Mouse (Mus musculus) forebrain, embryonic 11.5 days (tissue): ENCODE results near the gene Stxbp5l. TPM values are rescaled to one million over a fixed set of nuclear protein-coding genes. Genes with fewer than 3 reads are reported as not detected.
"Not testable (repeated sequence)": the region's sequence is repeated elsewhere in the genome, so short reads cannot be mapped to it uniquely, and the experiment has no call there.

ENCODE experiments used
- ATAC-seq: fragments of 200-750 bp; cut with Nextera tagmentation; replicated peaks from 2 replicates; pipeline ENCODE4 v1.8.0; 2017; ENCODE audit warnings: moderate TSS enrichment; ENCODE audit not compliant: low FRiP score
- DNase-seq: peaks from one replicate; pipeline ENCODE4 v3.0.0-alpha.2; 2017; ENCODE audit warnings: low spot score
- H3K27ac ChIP-seq: fragments of 300-500 bp; sonication (generic); 2 replicates; pipeline ENCODE4 v1.5.1; 2014; ENCODE audit warnings: low read depth, low read length
- H3K27me3 ChIP-seq: fragments of 300-500 bp; sonication (generic); 2 replicates; pipeline ENCODE4 v1.6.1; 2014; ENCODE audit warnings: mild to moderate bottlenecking, low read length, mixed read lengths; ENCODE audit not compliant: control insufficient read depth, insufficient read depth
- H3K36me3 ChIP-seq: fragments of 300-500 bp; sonication (generic); 2 replicates; pipeline ENCODE4 v1.6.1; 2014; ENCODE audit warnings: mild to moderate bottlenecking, low read length, moderate library complexity, mixed read lengths; ENCODE audit not compliant: control insufficient read depth, insufficient read depth
- H3K4me1 ChIP-seq: fragments of 300-500 bp; sonication (generic); replicated peaks from 2 replicates; pipeline ENCODE4 v1.6.1; 2014; ENCODE audit warnings: low read length, mixed read lengths; ENCODE audit not compliant: control insufficient read depth, insufficient read depth
- H3K4me2 ChIP-seq: fragments of 300-500 bp; sonication (generic); 2 replicates; pipeline ENCODE4 v1.6.1; 2014; ENCODE audit warnings: low read depth, mild to moderate bottlenecking, low read length, moderate library complexity, mixed read lengths; ENCODE audit not compliant: severe bottlenecking
- H3K4me3 ChIP-seq: fragments of 300-500 bp; sonication (generic); 2 replicates; pipeline ENCODE4 v1.5.1; 2014; ENCODE audit warnings: low read depth, low read length
- H3K9ac ChIP-seq: fragments of 300-500 bp; sonication (generic); 2 replicates; pipeline ENCODE4 v1.6.1; 2014; ENCODE audit warnings: low read length
- H3K9me3 ChIP-seq: fragments of 300-500 bp; sonication (generic); 2 replicates; pipeline ENCODE4 v1.6.1; 2016; ENCODE audit warnings: low read length, mixed read lengths; ENCODE audit not compliant: control insufficient read depth
- WGBS: fragments of 180-500 bp; shearing (Covaris S2); extraction: QIAGEN DNeasy Blood & Tissue Kit; methylation state at CpG from one replicate; pipeline ENCODE4 v1.1.7; 2014; 5-methylcytosine and 5-hydroxymethylcytosine counted together
- polyA plus RNA-seq: library from polyadenylated mRNA; unstranded; fragments of >200 nt; fragmentation: Nextera tagmentation; extraction: Ambion mirVana; gene quantifications from 2 replicates; pipeline ENCODE4 v1.2.1, GENCODE M21; 2014

Gene Stxbp5l
- polyA plus RNA-seq, 1 experiment from 2014 or later = 3.1 TPM

DNA sequence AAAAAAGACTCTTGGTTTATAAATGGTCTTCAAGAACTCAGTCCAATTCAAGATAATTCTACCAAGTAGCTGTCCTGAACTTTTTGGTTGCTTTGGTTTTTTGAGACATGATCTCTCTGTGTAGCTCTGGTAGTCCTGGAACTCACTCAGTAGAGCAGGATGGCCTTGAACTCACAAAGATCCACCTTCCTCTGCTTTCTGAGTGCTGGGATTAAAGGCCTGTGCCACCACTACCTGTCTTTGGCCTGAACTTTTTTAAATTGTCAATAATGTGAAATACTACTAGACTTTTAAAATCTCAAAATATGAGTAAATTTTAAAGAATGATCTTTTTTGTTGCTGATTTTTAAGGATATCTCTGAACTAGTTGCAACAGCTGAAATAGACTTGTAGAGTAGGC, 176.0 kb downstream of the Stxbp5l start:
- H3K27me3 ChIP-seq = no peaks in the 10 kb centered on the region
- no peak for DNase-seq
- no peak overlapping the region for H3K4me2 ChIP-seq
- no peak overlapping the region for H3K4me3 ChIP-seq
- H3K9ac ChIP-seq = no peak overlapping the region
- no peaks in the 10 kb centered on the region for H3K9me3 ChIP-seq
- ATAC-seq = no peak
- no peaks in the 10 kb centered on the region for H3K36me3 ChIP-seq
- no peaks in the 10 kb centered on the region for H3K4me1 ChIP-seq
- no peak overlapping the region for H3K27ac ChIP-seq

DNA sequence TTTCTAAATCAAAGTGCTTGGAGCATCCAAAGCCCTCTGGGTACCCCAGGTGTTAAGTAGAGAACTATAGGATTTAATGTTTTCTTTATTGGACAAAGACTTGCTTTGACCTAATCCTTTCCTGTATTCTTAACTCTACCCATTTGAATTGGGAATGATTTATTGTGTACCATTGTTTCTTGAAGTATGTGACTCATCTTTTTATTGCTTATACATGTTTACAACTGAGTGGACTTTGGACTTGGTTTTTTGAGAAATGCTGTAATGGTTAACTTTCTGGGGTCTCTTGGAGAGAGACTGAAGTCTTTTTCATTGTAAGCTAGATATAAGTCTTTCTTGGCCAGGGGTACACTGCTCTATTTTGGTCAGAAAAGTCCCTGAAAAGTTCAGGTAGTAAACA, 190.6 kb downstream of the Stxbp5l start:
- H3K9ac ChIP-seq = no peak overlapping the region
- no peaks in the 10 kb centered on the region for H3K9me3 ChIP-seq
- DNase-seq = no peak
- H3K27me3 ChIP-seq = no peaks in the 10 kb centered on the region
- no peak overlapping the region for H3K4me2 ChIP-seq
- no peaks in the 10 kb centered on the region for H3K4me1 ChIP-seq
- no peak overlapping the region for H3K27ac ChIP-seq
- H3K36me3 ChIP-seq = no peaks in the 10 kb centered on the region
- H3K4me3 ChIP-seq = no peak overlapping the region
- no peak for ATAC-seq

DNA sequence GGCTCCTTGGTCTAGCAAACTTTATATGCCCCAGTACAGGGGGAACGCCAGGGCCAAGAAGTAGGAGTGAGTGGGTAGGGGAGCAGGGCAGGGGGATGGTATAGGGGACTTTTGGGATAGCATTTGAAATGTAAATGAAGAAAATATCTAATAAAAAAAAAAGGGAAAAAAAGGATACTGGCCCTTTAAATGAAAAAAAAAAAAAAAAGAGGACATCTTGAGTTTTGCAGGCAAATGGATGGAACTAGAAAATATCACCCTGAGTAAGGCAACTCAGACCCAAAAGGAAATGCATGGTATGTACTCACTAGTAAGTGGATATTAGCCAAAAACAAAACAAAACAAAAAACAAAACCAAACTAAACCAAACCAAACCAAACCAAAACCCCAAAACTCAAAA, 259.6 kb downstream of the Stxbp5l start:
- H3K9ac ChIP-seq, H3K9me3 ChIP-seq, H3K4me1 ChIP-seq, H3K4me3 ChIP-seq, ATAC-seq, H3K27me3 ChIP-seq, H3K27ac ChIP-seq, H3K36me3 ChIP-seq, DNase-seq, H3K4me2 ChIP-seq: not testable (repeated sequence)
- WGBS = 93% methylated on average over 1 of the region's 1 CpGs

DNA sequence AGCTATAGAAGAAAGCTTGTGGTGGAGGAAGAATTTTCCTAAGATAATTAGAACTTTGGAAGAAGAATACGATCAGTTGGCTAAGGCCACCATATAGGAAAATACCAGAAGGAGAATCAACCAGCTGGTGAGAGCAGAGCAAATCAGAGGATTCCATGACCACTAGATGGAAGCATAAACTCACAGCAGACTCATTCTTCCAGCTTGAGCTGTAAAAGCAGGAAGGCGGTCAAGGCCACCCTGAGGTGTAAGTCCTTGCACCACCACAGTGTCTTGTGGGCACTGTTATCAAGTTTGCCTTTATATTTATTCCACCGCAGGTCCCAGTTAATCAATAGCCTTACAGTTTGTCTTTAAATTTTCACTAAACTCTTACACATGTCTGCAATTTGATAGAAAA, 275.5 kb downstream of the Stxbp5l start:
- no peaks in the 10 kb centered on the region for H3K36me3 ChIP-seq
- no peak overlapping the region for H3K4me3 ChIP-seq
- H3K9me3 ChIP-seq = no peaks in the 10 kb centered on the region
- no peak overlapping the region for H3K4me2 ChIP-seq
- H3K27me3 ChIP-seq = no peaks in the 10 kb centered on the region
- no peak overlapping the region for H3K27ac ChIP-seq
- no peaks in the 10 kb centered on the region for H3K4me1 ChIP-seq
- WGBS = 35% methylated on average over 3 of the region's 3 CpGs
- no peak overlapping the region for H3K9ac ChIP-seq
- ATAC-seq (peak; percentile 85), DNase-seq (peak; percentile 61)

DNA sequence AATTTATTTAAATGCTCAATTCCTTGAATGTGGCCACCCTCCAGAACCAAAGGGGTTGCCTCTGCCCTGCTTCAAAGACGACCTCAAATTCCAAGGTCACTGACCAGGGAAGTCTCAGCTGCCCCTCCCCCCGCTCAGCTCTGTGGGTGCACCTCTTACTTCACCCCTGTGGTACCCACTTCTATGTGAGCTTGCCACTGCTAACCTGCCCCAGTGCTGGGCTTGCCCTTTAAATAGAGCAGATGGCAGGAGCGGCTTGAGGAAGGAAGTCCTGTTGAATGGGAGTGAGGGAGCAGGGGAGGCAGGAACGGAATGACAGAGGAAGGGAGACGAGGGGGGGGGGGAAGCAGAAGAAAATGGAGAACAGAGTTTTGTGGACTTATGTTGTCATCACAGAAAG, 276.0 kb downstream of the Stxbp5l start:
- WGBS = 26% methylated on average over 5 of the region's 5 CpGs

DNA sequence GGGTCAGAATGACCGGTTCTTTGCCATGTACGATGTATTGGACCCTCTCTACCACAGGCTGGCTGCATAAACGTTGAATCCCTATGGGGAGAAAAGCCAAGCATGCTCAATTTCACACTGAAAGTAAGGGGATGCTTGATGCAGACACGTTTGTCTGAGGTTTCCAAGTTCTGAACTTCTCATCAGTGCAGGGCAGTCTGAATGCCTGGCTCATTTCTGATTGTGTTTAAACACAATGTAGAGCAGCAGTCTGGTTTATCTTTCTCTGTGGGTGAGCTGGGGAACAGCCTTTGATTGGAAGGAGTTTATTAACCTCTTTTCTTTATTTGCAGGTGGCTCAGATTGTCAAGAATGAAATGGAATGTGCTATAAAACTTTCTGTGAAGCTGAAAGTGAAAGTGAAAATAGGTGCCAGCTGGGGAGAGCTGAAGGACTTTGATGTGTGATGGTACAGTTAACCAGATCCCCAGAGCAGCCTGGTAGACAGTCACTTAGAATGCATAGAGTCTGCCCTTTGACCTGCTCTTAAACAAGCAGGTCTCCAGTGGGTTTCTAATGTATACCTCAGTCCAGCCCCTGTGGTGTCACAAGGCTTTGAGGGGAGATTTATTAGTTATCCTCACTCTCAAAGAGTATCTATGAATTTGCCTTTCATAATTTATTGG, 290.5 kb downstream of the Stxbp5l start:
- no peak overlapping the region for H3K9ac ChIP-seq
- no peaks in the 10 kb centered on the region for H3K9me3 ChIP-seq
- H3K4me3 ChIP-seq = no peak overlapping the region
- no peaks in the 10 kb centered on the region for H3K4me1 ChIP-seq
- H3K27ac ChIP-seq = no peak overlapping the region
- H3K27me3 ChIP-seq = no peaks in the 10 kb centered on the region
- WGBS = 71% methylated on average over 4 of the region's 4 CpGs
- H3K36me3 ChIP-seq = peaks cover 3% of the 10 kb centered on the region; the same call in 1 of the 2 replicates
- H3K4me2 ChIP-seq = no peak overlapping the region
- DNase-seq = no peak
- no peak for ATAC-seq

More for the DNA sequence above, 276.0 kb downstream of the Stxbp5l start:
- no peak overlapping the region for H3K9ac ChIP-seq
- DNase-seq (no peak), ATAC-seq (0 out of 2 replicates have a peak, but pooled peaks have one; percentile 27)
- no peaks in the 10 kb centered on the region for H3K9me3 ChIP-seq
- H3K4me2 ChIP-seq = no peak overlapping the region
- H3K4me3 ChIP-seq = no peak overlapping the region
- no peak overlapping the region for H3K27ac ChIP-seq
- no peaks in the 10 kb centered on the region for H3K36me3 ChIP-seq
- H3K4me1 ChIP-seq = no peaks in the 10 kb centered on the region
- H3K27me3 ChIP-seq = no peaks in the 10 kb centered on the region

DNA sequence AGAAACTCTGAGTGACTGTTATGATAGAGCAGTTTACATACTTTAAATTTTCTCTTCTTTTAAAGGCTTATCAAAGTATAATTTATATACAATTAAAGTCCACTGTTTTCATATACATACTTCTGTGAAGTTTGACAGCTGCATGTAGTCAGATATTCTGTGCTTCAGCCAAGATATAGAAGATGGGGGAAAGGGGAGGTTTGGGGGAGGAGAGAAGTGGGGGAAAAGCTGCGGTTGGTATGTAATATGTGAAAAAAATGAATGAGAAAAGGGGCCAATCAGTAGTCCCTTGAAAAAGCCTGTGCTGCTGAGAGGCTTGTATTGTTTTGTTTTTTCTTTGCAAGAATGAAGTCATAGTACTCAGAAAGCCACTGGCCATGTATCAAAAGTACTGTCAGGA, 295.1 kb downstream of the Stxbp5l start:
- Histone ChIP-seq H3K4me2 (no peak overlapping the region), H3K9me3 (no peaks in the 10 kb centered on the region), H3K27me3 (no peaks in the 10 kb centered on the region), H3K4me3 (no peak overlapping the region), H3K27ac (no peak overlapping the region), H3K36me3 (peaks cover 4% of the 10 kb centered on the region; the same call in 1 of the 2 replicates), H3K4me1 (no peaks in the 10 kb centered on the region), H3K9ac (no peak overlapping the region)
- ATAC-seq = no peak
- WGBS = 81% methylated on average over 1 of the region's 1 CpGs
- DNase-seq = no peak

DNA sequence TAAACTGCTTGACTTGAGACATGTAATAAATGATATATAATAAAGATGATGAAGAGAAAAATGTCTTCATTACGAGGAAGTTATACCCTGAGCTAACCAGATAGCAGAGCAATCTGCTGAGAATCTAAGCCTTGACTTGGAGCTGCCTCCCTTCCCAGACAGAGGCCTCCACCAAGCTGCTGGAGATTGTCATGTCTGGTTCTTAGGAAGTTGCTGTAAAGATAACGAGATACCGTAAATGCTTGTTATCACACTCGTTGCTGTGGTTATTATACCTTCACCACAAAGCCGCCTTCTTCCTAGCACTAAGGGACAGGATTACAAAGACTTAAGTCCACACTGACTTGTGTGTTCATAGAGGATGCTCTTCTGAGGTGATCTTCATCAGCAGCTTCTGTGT, 312.4 kb downstream of the Stxbp5l start:
- Histone ChIP-seq H3K4me3 (no peak overlapping the region), H3K9me3 (no peaks in the 10 kb centered on the region), H3K27ac (no peak overlapping the region), H3K4me2 (no peak overlapping the region), H3K36me3 (no peaks in the 10 kb centered on the region; the same call in 1 of the 2 replicates), H3K27me3 (no peaks in the 10 kb centered on the region), H3K4me1 (no peaks in the 10 kb centered on the region), H3K9ac (no peak overlapping the region)
- DNase-seq (no peak), ATAC-seq (no peak)
- WGBS = 88% methylated on average over 5 of the region's 5 CpGs
